Mouse (Mus musculus): ENCODE results near the gene Padi1. TPM values are rescaled to one million over a fixed set of nuclear protein-coding genes. Genes with fewer than 3 reads are reported as not detected.

The Padi1 gene
- polyA plus RNA-seq (2012; rRNA removed): 16.9 and 52.4 TPM in 2 replicates

DNA sequence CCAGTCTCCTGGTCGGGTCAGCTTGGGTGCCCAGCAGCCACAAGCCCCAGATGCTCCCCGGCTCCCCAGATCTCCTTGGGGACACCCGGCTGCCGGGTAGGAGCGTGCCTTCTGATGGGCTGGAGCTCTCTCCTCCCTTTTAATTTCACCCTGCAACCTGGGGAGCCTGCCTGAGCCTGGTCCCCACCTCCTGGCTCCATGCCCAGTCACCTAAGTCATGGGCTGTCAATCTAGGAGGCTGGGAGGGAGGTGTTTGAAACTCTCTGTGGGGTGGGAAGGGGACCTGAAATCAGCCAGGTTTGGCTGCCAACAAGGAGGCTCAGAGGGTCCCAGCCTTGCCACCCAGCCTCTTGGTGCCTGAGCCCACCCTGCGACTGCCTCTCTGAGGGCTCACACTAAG lies at the start of gene Padi1:
Gene Padi1, minus strand, starts transcription at position 113 of the 400 bp plus-strand sequence.

GRCm38 (mm10) chr4:140810458-140811260 lies 34.9 kb downstream of the Padi1 start, which contains the start of gene Padi3:
Gene Padi3 (minus strand): TSS chr4:140810648.

GRCm38 (mm10) chr4:140774025-140774800 lies 71.4 kb downstream of the Padi1 start, which contains the start of gene Padi4:
Gene Padi4 (minus strand): TSS chr4:140774236.

Other genes starting within 250 kb of the Padi1 start
- gene Arhgef10l, start 179.8 kb downstream of the Padi1 start, polyA plus RNA-seq (2012; rRNA removed): 45.7 and 56.8 TPM in 2 replicates
- gene Rcc2, start 145.2 kb downstream of the Padi1 start, polyA plus RNA-seq (2012; rRNA removed): 94.8 and 110 TPM in 2 replicates
- 80.5 and 96.4 TPM in 2 replicates for gene Padi6, start 103.1 kb downstream of the Padi1 start, polyA plus RNA-seq (2012; rRNA removed)
- 5.9 and 8.1 TPM in 2 replicates for gene Padi4, start 71.5 kb downstream of the Padi1 start, polyA plus RNA-seq (2012; rRNA removed)
- 0.17 and 0.28 TPM in 2 replicates for gene Padi3, start 35.1 kb downstream of the Padi1 start, polyA plus RNA-seq (2012; rRNA removed)
- gene Padi2, start 60.6 kb upstream of the Padi1 start, polyA plus RNA-seq (2012; rRNA removed): 8.2 and 25.6 TPM in 2 replicates
- 191 and 217 TPM in 2 replicates for gene Sdhb, start 115.4 kb upstream of the Padi1 start, polyA plus RNA-seq (2012; rRNA removed)
- 280 and 314 TPM in 2 replicates for gene Atp13a2, start 141.1 kb upstream of the Padi1 start, polyA plus RNA-seq (2012; rRNA removed)
- gene Mfap2, start 164.6 kb upstream of the Padi1 start, polyA plus RNA-seq (2012; rRNA removed): 393 and 502 TPM in 2 replicates
- 51.6 and 59.3 TPM in 2 replicates for gene Crocc, start 214.8 kb upstream of the Padi1 start, polyA plus RNA-seq (2012; rRNA removed)
- gene Necap2, start 232.6 kb upstream of the Padi1 start, polyA plus RNA-seq (2012; rRNA removed): 63.9 and 73.7 TPM in 2 replicates
- gene Spata21, start 242.6 kb upstream of the Padi1 start, polyA plus RNA-seq (2012; rRNA removed): 0.42 and 0.85 TPM in 2 replicates

All from ovary, adult 2 months (tissue).